Mouse (Mus musculus): ENCODE data around the gene Retn. TPM values are rescaled to one million over a fixed set of nuclear protein-coding genes. Genes with fewer than 3 reads are reported as not detected.

The Retn gene
- polyA plus RNA-seq, 1 experiment from 2014 or later, result 0.34 TPM

- peak within 1 kb of the TSS; percentile 96 for H3K9ac ChIP-seq (ENCODE audit: low read depth, low read length)
- peak within 1 kb of the TSS; percentile 92 for H3K4me3 ChIP-seq (ENCODE audit: low read length)
- ATAC-seq, result peak; percentile 81
- peak within 1 kb of the TSS; percentile 85 for H3K27ac ChIP-seq (ENCODE audit: low read depth, low read length)
- H3K4me2 ChIP-seq (ENCODE audit: low read length), result peak within 1 kb of the TSS; percentile 94
- H3K27me3 ChIP-seq (replicated peaks; ENCODE audit: control insufficient read depth, insufficient read depth, low read length), result no peaks in the 10 kb centered on the region
- peaks cover 15% of the 10 kb centered on the region for H3K4me1 ChIP-seq (ENCODE audit: control insufficient read depth, insufficient read depth, low read depth, low read length)
- peaks cover 23% of the 10 kb centered on the region for H3K36me3 ChIP-seq (ENCODE audit: control insufficient read depth, insufficient read depth, low read length)
- no peaks in the 10 kb centered on the region for H3K9me3 ChIP-seq (ENCODE audit: control insufficient read depth, low read length)
- 1% methylated on average over 58 of the region's 61 CpGs for WGBS
Measured at GRCm38 (mm10) chr8:3676131-3676992, 20.8 kb downstream of the Retn start, which contains the start of gene Trappc5. Trappc5 (plus strand) TSS chr8:3676299.

DNA sequence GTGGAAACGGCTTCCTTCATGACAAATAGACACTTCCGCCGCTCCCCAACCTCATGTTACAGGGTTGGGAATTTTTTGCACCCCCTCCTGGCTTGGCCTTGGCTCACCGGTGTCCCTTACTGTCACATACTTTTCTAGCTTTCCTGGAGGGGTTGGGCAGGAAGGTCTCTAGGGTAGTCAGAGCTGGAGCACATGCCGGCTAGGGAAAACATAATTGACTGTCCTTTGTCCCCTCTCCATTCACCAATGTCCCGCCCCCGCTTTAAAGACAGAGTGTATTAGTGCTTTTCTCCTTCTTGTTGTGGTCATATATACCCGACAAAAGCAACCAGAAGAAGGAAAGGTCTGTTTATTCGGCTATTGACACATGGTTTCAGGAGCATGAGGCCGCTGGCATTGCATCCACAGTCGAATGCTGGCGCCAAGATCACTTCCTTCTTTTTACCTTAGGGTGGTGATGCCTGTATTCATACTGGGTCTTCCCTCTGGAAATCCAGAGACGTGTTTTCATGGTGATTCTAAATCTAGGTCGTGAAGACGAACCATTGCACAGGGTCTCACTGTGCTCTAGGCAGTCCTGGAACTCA is 21.5 kb downstream of the Retn start:
- Histone ChIP-seq H3K36me3 (ENCODE audit: control insufficient read depth, insufficient read depth, low read length) (peaks cover 23% of the 10 kb centered on the region), H3K4me2 (ENCODE audit: low read length) (peak overlapping the region; percentile 94), H3K27me3 (replicated peaks; ENCODE audit: control insufficient read depth, insufficient read depth, low read length) (no peaks in the 10 kb centered on the region), H3K9ac (ENCODE audit: low read depth, low read length) (peak overlapping the region; percentile 96), H3K4me1 (ENCODE audit: control insufficient read depth, insufficient read depth, low read depth, low read length) (peaks cover 15% of the 10 kb centered on the region), H3K9me3 (ENCODE audit: control insufficient read depth, low read length) (no peaks in the 10 kb centered on the region), H3K4me3 (ENCODE audit: low read length) (peak overlapping the region; percentile 92), H3K27ac (ENCODE audit: low read depth, low read length) (peak overlapping the region; percentile 85)
- ATAC-seq, result no peak
- 3% methylated on average over 15 of the region's 15 CpGs for WGBS

- H3K9me3 ChIP-seq (ENCODE audit: control insufficient read depth, low read length), result no peaks in the 10 kb centered on the region
- H3K36me3 ChIP-seq (ENCODE audit: control insufficient read depth, insufficient read depth, low read length), result peaks cover 23% of the 10 kb centered on the region
- no peaks in the 10 kb centered on the region for H3K27me3 ChIP-seq (replicated peaks; ENCODE audit: control insufficient read depth, insufficient read depth, low read length)
- H3K4me3 ChIP-seq (ENCODE audit: low read length), result no peak overlapping the region
- H3K4me2 ChIP-seq (ENCODE audit: low read length), result no peak overlapping the region
- no peak overlapping the region for H3K27ac ChIP-seq (ENCODE audit: low read depth, low read length)
- ATAC-seq, result no peak
- 97% methylated on average over 23 of the region's 23 CpGs for WGBS
- no peak overlapping the region for H3K9ac ChIP-seq (ENCODE audit: low read depth, low read length)
- peaks cover 15% of the 10 kb centered on the region for H3K4me1 ChIP-seq (ENCODE audit: control insufficient read depth, insufficient read depth, low read depth, low read length)
Measured at GRCm38 (mm10) chr8:3678831-3679230, 23.3 kb downstream of the Retn start.

GRCm38 (mm10) chr8:3679236-3679635 is 23.7 kb downstream of the Retn start:
- Histone ChIP-seq H3K9me3 (ENCODE audit: control insufficient read depth, low read length) (no peaks in the 10 kb centered on the region), H3K4me1 (ENCODE audit: control insufficient read depth, insufficient read depth, low read depth, low read length) (peaks cover 15% of the 10 kb centered on the region), H3K27ac (ENCODE audit: low read depth, low read length) (no peak overlapping the region), H3K4me3 (ENCODE audit: low read length) (no peak overlapping the region), H3K9ac (ENCODE audit: low read depth, low read length) (no peak overlapping the region), H3K27me3 (replicated peaks; ENCODE audit: control insufficient read depth, insufficient read depth, low read length) (no peaks in the 10 kb centered on the region), H3K36me3 (ENCODE audit: control insufficient read depth, insufficient read depth, low read length) (peaks cover 23% of the 10 kb centered on the region), H3K4me2 (ENCODE audit: low read length) (no peak overlapping the region)
- WGBS, result 96% methylated on average over 23 of the region's 23 CpGs
- no peak for ATAC-seq

GRCm38 (mm10) chr8:3679656-3680055 is 24.1 kb downstream of the Retn start:
- H3K4me1 ChIP-seq (ENCODE audit: control insufficient read depth, insufficient read depth, low read depth, low read length), result peaks cover 15% of the 10 kb centered on the region
- H3K36me3 ChIP-seq (ENCODE audit: control insufficient read depth, insufficient read depth, low read length), result peaks cover 23% of the 10 kb centered on the region
- no peak for ATAC-seq
- no peak overlapping the region for H3K4me3 ChIP-seq (ENCODE audit: low read length)
- no peak overlapping the region for H3K4me2 ChIP-seq (ENCODE audit: low read length)
- H3K27me3 ChIP-seq (replicated peaks; ENCODE audit: control insufficient read depth, insufficient read depth, low read length), result no peaks in the 10 kb centered on the region
- H3K9ac ChIP-seq (ENCODE audit: low read depth, low read length), result no peak overlapping the region
- 96% methylated on average over 5 of the region's 5 CpGs for WGBS
- no peak overlapping the region for H3K27ac ChIP-seq (ENCODE audit: low read depth, low read length)
- H3K9me3 ChIP-seq (ENCODE audit: control insufficient read depth, low read length), result no peaks in the 10 kb centered on the region

DNA sequence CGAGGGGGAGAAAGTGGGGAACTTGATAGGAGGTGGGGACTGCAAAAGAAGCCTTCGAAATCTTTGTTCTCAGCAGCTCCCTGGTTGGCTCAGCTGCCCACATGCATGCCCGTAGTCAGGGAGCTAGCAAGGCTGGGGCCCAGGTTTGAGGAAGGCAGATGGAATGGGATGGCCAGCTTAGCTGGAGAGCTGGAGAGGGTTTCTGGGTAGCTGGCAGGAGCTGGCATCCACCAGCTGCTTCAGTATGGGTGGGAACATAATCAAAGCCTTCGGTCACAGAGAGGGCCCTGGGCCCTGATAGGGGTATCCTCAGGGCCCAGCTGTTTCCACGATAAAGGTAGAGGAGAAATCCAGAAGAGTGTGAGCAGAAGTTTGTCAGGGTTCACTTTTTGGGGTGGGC is 26.9 kb downstream of the Retn start:
- Histone ChIP-seq H3K9me3 (ENCODE audit: control insufficient read depth, low read length) (no peaks in the 10 kb centered on the region), H3K9ac (ENCODE audit: low read depth, low read length) (no peak overlapping the region), H3K4me2 (ENCODE audit: low read length) (no peak overlapping the region), H3K27ac (ENCODE audit: low read depth, low read length) (no peak overlapping the region), H3K4me3 (ENCODE audit: low read length) (no peak overlapping the region), H3K27me3 (replicated peaks; ENCODE audit: control insufficient read depth, insufficient read depth, low read length) (no peaks in the 10 kb centered on the region), H3K36me3 (ENCODE audit: control insufficient read depth, insufficient read depth, low read length) (peaks cover 23% of the 10 kb centered on the region), H3K4me1 (ENCODE audit: control insufficient read depth, insufficient read depth, low read depth, low read length) (peaks cover 9% of the 10 kb centered on the region)
- ATAC-seq, result no peak
- 81% methylated on average over 5 of the region's 5 CpGs for WGBS

GRCm38 (mm10) chr8:3683408-3684176 is 28.0 kb downstream of the Retn start:
- Histone ChIP-seq H3K9ac (ENCODE audit: low read depth, low read length) (no peak overlapping the region), H3K4me3 (ENCODE audit: low read length) (no peak overlapping the region), H3K9me3 (ENCODE audit: control insufficient read depth, low read length) (no peaks in the 10 kb centered on the region), H3K27me3 (replicated peaks; ENCODE audit: control insufficient read depth, insufficient read depth, low read length) (no peaks in the 10 kb centered on the region), H3K4me2 (ENCODE audit: low read length) (no peak overlapping the region), H3K36me3 (ENCODE audit: control insufficient read depth, insufficient read depth, low read length) (peaks cover 23% of the 10 kb centered on the region), H3K27ac (ENCODE audit: low read depth, low read length) (no peak overlapping the region), H3K4me1 (ENCODE audit: control insufficient read depth, insufficient read depth, low read depth, low read length) (no peaks in the 10 kb centered on the region)
- no peak for ATAC-seq
- WGBS, result 71% methylated on average over 6 of the region's 6 CpGs

DNA sequence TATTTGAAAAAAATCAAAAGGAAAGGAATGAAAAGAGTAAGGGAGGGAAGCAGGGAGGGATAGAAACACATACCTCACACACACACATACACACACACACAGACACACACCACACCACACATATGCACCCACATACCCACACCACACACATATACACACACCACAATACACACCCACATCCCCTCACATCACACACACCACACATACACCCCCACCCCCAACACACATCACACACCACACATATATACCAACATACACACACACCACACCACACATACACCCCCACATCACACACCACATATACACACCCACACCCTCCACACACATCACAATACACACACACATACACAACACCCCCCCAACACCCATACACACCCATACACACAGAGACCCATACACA is 29.0 kb downstream of the Retn start:
- Histone ChIP-seq H3K9ac (ENCODE audit: low read depth, low read length) (no peak overlapping the region), H3K4me1 (ENCODE audit: control insufficient read depth, insufficient read depth, low read depth, low read length) (no peaks in the 10 kb centered on the region), H3K9me3 (ENCODE audit: control insufficient read depth, low read length) (no peaks in the 10 kb centered on the region), H3K27me3 (replicated peaks; ENCODE audit: control insufficient read depth, insufficient read depth, low read length) (no peaks in the 10 kb centered on the region), H3K4me2 (ENCODE audit: low read length) (no peak overlapping the region), H3K36me3 (ENCODE audit: control insufficient read depth, insufficient read depth, low read length) (peaks cover 14% of the 10 kb centered on the region), H3K4me3 (ENCODE audit: low read length) (no peak overlapping the region), H3K27ac (ENCODE audit: low read depth, low read length) (no peak overlapping the region)
- 0 out of 2 replicates have a peak, but pooled peaks have one; percentile 15 for ATAC-seq

GRCm38 (mm10) chr8:3685422-3685821 is 29.9 kb downstream of the Retn start:
- no peak for ATAC-seq
- Histone ChIP-seq H3K27me3 (replicated peaks; ENCODE audit: control insufficient read depth, insufficient read depth, low read length) (no peaks in the 10 kb centered on the region), H3K9me3 (ENCODE audit: control insufficient read depth, low read length) (no peaks in the 10 kb centered on the region), H3K4me2 (ENCODE audit: low read length) (no peak overlapping the region), H3K9ac (ENCODE audit: low read depth, low read length) (no peak overlapping the region), H3K4me1 (ENCODE audit: control insufficient read depth, insufficient read depth, low read depth, low read length) (no peaks in the 10 kb centered on the region), H3K36me3 (ENCODE audit: control insufficient read depth, insufficient read depth, low read length) (peaks cover 5% of the 10 kb centered on the region; the same call in 1 of the 2 replicates), H3K4me3 (ENCODE audit: low read length) (no peak overlapping the region), H3K27ac (ENCODE audit: low read depth, low read length) (no peak overlapping the region)
- WGBS, result 66% methylated on average over 5 of the region's 5 CpGs

All from hindbrain, embryonic 16.5 days (tissue).